Comparison of ENCODE assay signal across 13 mouse cellular contexts in the genomic region with DNA sequence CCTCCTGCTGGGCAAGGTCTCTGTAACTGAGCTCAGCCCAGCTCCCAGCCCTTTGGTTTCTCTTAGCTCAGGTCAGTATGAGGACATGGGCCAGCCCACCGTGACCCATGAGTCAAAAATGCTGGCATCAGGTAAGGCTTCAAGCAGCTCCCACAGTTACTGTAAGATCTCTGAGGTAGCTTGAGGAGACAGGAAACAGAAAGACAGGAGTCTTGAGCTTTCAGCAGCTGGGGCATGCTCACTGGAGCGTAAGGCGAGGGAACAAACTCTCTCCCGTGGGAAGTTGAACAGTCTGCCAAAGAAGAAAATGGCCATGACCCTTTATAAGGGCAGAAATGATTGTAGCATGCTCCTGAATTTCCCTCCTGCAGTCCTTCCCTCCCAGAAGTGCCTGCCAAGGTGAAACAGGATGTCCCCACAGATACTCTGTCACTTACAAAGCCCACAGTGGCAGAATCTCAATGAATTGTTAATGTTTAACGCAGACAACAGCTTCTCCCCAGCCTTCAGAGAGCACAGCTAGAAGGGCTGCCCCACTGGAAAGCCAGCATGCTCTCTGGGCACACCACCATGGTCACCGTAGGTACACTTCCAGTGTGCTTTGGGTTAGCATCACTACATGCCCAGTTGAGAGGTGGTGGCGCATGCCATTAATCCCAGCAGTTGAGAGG. TPM values are rescaled to one million over a fixed set of nuclear protein-coding genes. Genes with fewer than 3 reads are reported as not detected.
DNase-seq lines count a peak whose midpoint lies in the region; ATAC-seq lines count a peak whose summit lies in the region.
"Had no signal": no experiment of that assay in that cellular context is flagged by ENCODE, and none has a peak within 500 bp of the region (broad histone marks: within the 10 kb centered on the region; RNA-seq: fewer than 3 reads in every experiment).

No protein-coding gene starts in this region.

- H3K4me2 ChIP-seq in embryonic facial prominence, embryonic 11.5 days (ENCODE audit: low read depth, low read length): no peak overlapping the region
- no peak overlapping the region for H3K4me2 ChIP-seq in intestine, embryonic 16.5 days (ENCODE audit: low read depth, low read length)
- no peak overlapping the region for H3K4me2 ChIP-seq in midbrain, embryonic 13.5 days (replicated peaks)
- H3K4me2 ChIP-seq: forebrain, embryonic 12.5 days; limb, embryonic 12.5 days; midbrain, embryonic 12.5 days; neural tube, embryonic 13.5 days had no signal

- WGBS in embryonic facial prominence, embryonic 11.5 days: 63% methylated on average over 7 of the region's 7 CpGs
- 70% methylated on average over 7 of the region's 7 CpGs for WGBS in embryonic facial prominence, embryonic 10.5 days
- 46% methylated on average over 7 of the region's 7 CpGs for WGBS in intestine, embryonic 16.5 days
- WGBS in midbrain, embryonic 13.5 days: 57% methylated on average over 7 of the region's 7 CpGs

- no peaks in the 10 kb centered on the region for H3K4me1 ChIP-seq in embryonic facial prominence, embryonic 11.5 days (ENCODE audit: control insufficient read depth, insufficient read depth, low read length)
- H3K4me1 ChIP-seq in embryonic facial prominence, embryonic 10.5 days: peaks cover 25% of the 10 kb centered on the region
- H3K4me1 ChIP-seq in intestine, embryonic 16.5 days (ENCODE audit: control insufficient read depth, insufficient read depth, low read length): peaks cover 7% of the 10 kb centered on the region
- no peaks in the 10 kb centered on the region; the same call in 1 of the 2 replicates for H3K4me1 ChIP-seq in midbrain, embryonic 13.5 days (replicated peaks)
- H3K4me1 ChIP-seq: forebrain, embryonic 12.5 days had no signal

- no peak for DNase-seq in embryonic facial prominence, embryonic 11.5 days (ENCODE audit: low spot score)
- DNase-seq in embryonic facial prominence, embryonic 10.5 days (ENCODE audit: low spot score): no peak
- peak; percentile 37 for DNase-seq in 3134 (ENCODE audit: extremely low read depth, insufficient read length, low spot score)
- peak; percentile 67 to 75 for DNase-seq in kidney, postnatal 36 days
- DNase-seq in right cerebral cortex, postnatal 14 days: no peak
- no peak for DNase-seq in left cerebral cortex, postnatal 14 days (ENCODE audit: low spot score in 2 of 2)
- DNase-seq: gastrocnemius, postnatal 36 days had no signal

- intact Hi-C loops in left cerebral cortex, postnatal 14 days (cut with DNase I): no loop called here

- no peak overlapping the region for H3K27ac ChIP-seq in embryonic facial prominence, embryonic 11.5 days (replicated peaks; ENCODE audit: low read depth, low read length)
- H3K27ac ChIP-seq in embryonic facial prominence, embryonic 10.5 days (replicated peaks): no peak overlapping the region
- no peak overlapping the region for H3K27ac ChIP-seq in intestine, embryonic 16.5 days (ENCODE audit: low read length)
- no peak overlapping the region for H3K27ac ChIP-seq in midbrain, embryonic 13.5 days
- H3K27ac ChIP-seq: forebrain, embryonic 12.5 days; limb, embryonic 12.5 days; midbrain, embryonic 12.5 days; neural tube, embryonic 13.5 days had no signal

- H3K9me3 ChIP-seq in embryonic facial prominence, embryonic 11.5 days (replicated peaks; ENCODE audit: control insufficient read depth, low read length): no peaks in the 10 kb centered on the region
- H3K9me3 ChIP-seq in embryonic facial prominence, embryonic 10.5 days: no peaks in the 10 kb centered on the region
- no peaks in the 10 kb centered on the region for H3K9me3 ChIP-seq in intestine, embryonic 16.5 days (ENCODE audit: control insufficient read depth, low read length)
- no peaks in the 10 kb centered on the region for H3K9me3 ChIP-seq in midbrain, embryonic 13.5 days
- H3K9me3 ChIP-seq: forebrain, embryonic 12.5 days; limb, embryonic 12.5 days; midbrain, embryonic 12.5 days; neural tube, embryonic 13.5 days had no signal

- no peak overlapping the region for H3K4me3 ChIP-seq in embryonic facial prominence, embryonic 11.5 days (ENCODE audit: low read depth, low read length)
- no peak overlapping the region for H3K4me3 ChIP-seq in embryonic facial prominence, embryonic 10.5 days
- no peak overlapping the region for H3K4me3 ChIP-seq in intestine, embryonic 16.5 days (ENCODE audit: low read length)
- no peak overlapping the region for H3K4me3 ChIP-seq in midbrain, embryonic 13.5 days (replicated peaks)
- H3K4me3 ChIP-seq: forebrain, embryonic 12.5 days; limb, embryonic 12.5 days; midbrain, embryonic 12.5 days; neural tube, embryonic 13.5 days had no signal

- no peaks in the 10 kb centered on the region for H3K27me3 ChIP-seq in embryonic facial prominence, embryonic 11.5 days (ENCODE audit: control insufficient read depth, insufficient read depth, low read length)
- H3K27me3 ChIP-seq in embryonic facial prominence, embryonic 10.5 days (replicated peaks; ENCODE audit: low read depth, poor library complexity, severe bottlenecking): no peaks in the 10 kb centered on the region
- H3K27me3 ChIP-seq in intestine, embryonic 16.5 days (replicated peaks; ENCODE audit: control insufficient read depth, insufficient read depth, low read length): no peaks in the 10 kb centered on the region
- no peaks in the 10 kb centered on the region for H3K27me3 ChIP-seq in midbrain, embryonic 13.5 days
- H3K27me3 ChIP-seq: forebrain, embryonic 12.5 days; limb, embryonic 12.5 days; midbrain, embryonic 12.5 days; neural tube, embryonic 13.5 days had no signal

- H3K36me3 ChIP-seq in embryonic facial prominence, embryonic 11.5 days (replicated peaks; ENCODE audit: control insufficient read depth, insufficient read depth, low read depth, low read length): no peaks in the 10 kb centered on the region
- H3K36me3 ChIP-seq in embryonic facial prominence, embryonic 10.5 days (replicated peaks): no peaks in the 10 kb centered on the region
- no peaks in the 10 kb centered on the region for H3K36me3 ChIP-seq in intestine, embryonic 16.5 days (ENCODE audit: control insufficient read depth, insufficient read depth, low read length)
- no peaks in the 10 kb centered on the region for H3K36me3 ChIP-seq in midbrain, embryonic 13.5 days
- H3K36me3 ChIP-seq: forebrain, embryonic 12.5 days; limb, embryonic 12.5 days; midbrain, embryonic 12.5 days; neural tube, embryonic 13.5 days had no signal

- ATAC-seq in embryonic facial prominence, embryonic 11.5 days (replicated peaks; ENCODE audit: insufficient number of reproducible peaks, low FRiP score, low TSS enrichment, low read depth): no peak
- ATAC-seq in intestine, embryonic 16.5 days: peak; percentile 65
- no peak for ATAC-seq in midbrain, embryonic 13.5 days

- 0 out of 2 replicates have a peak overlapping the region, but pooled peaks have one; percentile 9 for H3K9ac ChIP-seq in embryonic facial prominence, embryonic 11.5 days (replicated peaks; ENCODE audit: low read length)
- 0 out of 2 replicates have a peak overlapping the region, but pooled peaks have one; percentile 10 for H3K9ac ChIP-seq in intestine, embryonic 16.5 days (ENCODE audit: low read depth, low read length)
- no peak overlapping the region for H3K9ac ChIP-seq in midbrain, embryonic 13.5 days (replicated peaks)
- H3K9ac ChIP-seq: forebrain, embryonic 12.5 days; limb, embryonic 12.5 days; midbrain, embryonic 12.5 days; neural tube, embryonic 13.5 days had no signal

RNA-seq across cellular contexts. Expression of a gene that starts 31.8 kb away (rescaled TPM):
- polyA plus RNA-seq in embryonic facial prominence, embryonic 11.5 days (2014; fragmentation: Nextera tagmentation; extraction: Ambion mirVana): 16.8 and 17.0 TPM in 2 replicates
- 7.3 and 8.7 TPM in 2 replicates for polyA plus RNA-seq in embryonic facial prominence, embryonic 10.5 days (2016; fragmentation: Nextera tagmentation; extraction: Ambion mirVana)
- polyA plus RNA-seq in intestine, embryonic 16.5 days (2015; fragmentation: Nextera tagmentation; extraction: Ambion mirVana): 7.2 and 8.1 TPM in 2 replicates
- polyA plus RNA-seq in midbrain, embryonic 13.5 days (2015; fragmentation: Nextera tagmentation; extraction: Ambion mirVana): 10.6 and 11.2 TPM in 2 replicates
- 10 to 100 TPM; 63.0 to 64.9 TPM for total RNA-seq in left cerebral cortex, postnatal 14 days (2021)

RNA-seq across cellular contexts. Expression of a gene that starts 40.8 kb away (rescaled TPM):
- 13.5 and 13.9 TPM in 2 replicates for polyA plus RNA-seq in embryonic facial prominence, embryonic 11.5 days (2014; fragmentation: Nextera tagmentation; extraction: Ambion mirVana)
- polyA plus RNA-seq in embryonic facial prominence, embryonic 10.5 days (2016; fragmentation: Nextera tagmentation; extraction: Ambion mirVana): 24.3 and 25.9 TPM in 2 replicates
- polyA plus RNA-seq in intestine, embryonic 16.5 days (2015; fragmentation: Nextera tagmentation; extraction: Ambion mirVana): 19.0 and 21.4 TPM in 2 replicates
- 22.7 and 23.0 TPM in 2 replicates for polyA plus RNA-seq in midbrain, embryonic 13.5 days (2015; fragmentation: Nextera tagmentation; extraction: Ambion mirVana)
- total RNA-seq in left cerebral cortex, postnatal 14 days (2021): 10 to 100 TPM; 31.2 to 32.9 TPM

Comparison
In these comparisons a context has a peak if more than half of its experiments do, and no peak if none do; other contexts are left out.
1. DNase-seq: peak in 3134 (single experiment) and kidney, postnatal 36 days (2 of 2); none in embryonic facial prominence, embryonic 11.5 days (single experiment), embryonic facial prominence, embryonic 10.5 days (single experiment), right cerebral cortex, postnatal 14 days (single experiment) and left cerebral cortex, postnatal 14 days (0 of 2).